Mouse (Mus musculus): ENCODE data around the gene 3110040M04Rik.

GRCm38 (mm10) chr1:151236141-151236930 lies 32.4 kb downstream of the 3110040M04Rik start:
- TF ChIP-seq CTCF (IDR thresholded peaks at IDR 0.05; ENCODE audit: insufficient read depth, low read depth, low read length), result no peak
- TF ChIP-seq POLR2A (IDR thresholded peaks at IDR 0.05; ENCODE audit: insufficient read depth, low read depth, low read length), result no peak

All from olfactory bulb, adult 2 months (tissue).